ENCODE assay signal across 8 mouse cellular contexts in the genomic region with DNA sequence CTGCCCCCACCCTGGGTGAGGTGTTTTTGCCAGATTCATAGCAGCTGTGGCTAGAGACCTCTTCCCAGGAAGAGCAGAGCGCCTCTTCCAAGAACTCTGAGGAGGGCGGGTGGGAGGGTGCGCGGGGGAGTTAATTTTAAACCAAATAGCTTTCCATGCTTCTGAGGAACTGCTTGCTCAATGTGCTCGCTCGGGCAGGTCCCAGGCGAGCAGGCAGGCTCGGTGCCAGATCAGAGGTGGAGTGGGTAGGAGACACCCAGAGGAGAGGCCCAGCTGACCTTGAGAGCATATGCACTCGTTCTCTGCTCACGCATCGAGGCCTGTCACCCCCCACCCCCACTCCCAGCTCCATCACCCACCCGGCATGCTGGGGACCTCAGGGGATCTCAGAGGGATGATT. TPM values are rescaled to one million over a fixed set of nuclear protein-coding genes. Genes with fewer than 3 reads are reported as not detected.
A peak's percentile ranks its signal among the peaks of the same experiment; 100 is the strongest.
DNase-seq lines count a peak whose midpoint lies in the region; ATAC-seq lines count a peak whose summit lies in the region.

No protein-coding gene starts in this region.

- H3K4me1 ChIP-seq in brown adipose tissue, adult 24 weeks (ENCODE audit: control insufficient read depth, insufficient read depth, insufficient read length, low read length) = peaks cover 15% of the 10 kb centered on the region; the same call in 1 of the 2 replicates
- H3K4me1 ChIP-seq in heart, embryonic 16.5 days (ENCODE audit: control insufficient read depth, insufficient read depth, low read length) = peaks cover 43% of the 10 kb centered on the region
- H3K4me1 ChIP-seq in hindbrain, embryonic 11.5 days (replicated peaks; ENCODE audit: control insufficient read depth, insufficient read depth, low read length) = no peaks in the 10 kb centered on the region

- peak; percentile 83 for ATAC-seq in heart, embryonic 16.5 days (replicated peaks; ENCODE audit: extremely low read depth, insufficient read depth, low FRiP score)
- ATAC-seq in megakaryocyte-erythroid progenitor cell, adult 5-6 weeks (replicated peaks; ENCODE audit: low FRiP score, low TSS enrichment, poor library complexity, severe bottlenecking) = peak; percentile 21; the same call in 1 of the 2 replicates
- no peak for ATAC-seq in hindbrain, embryonic 11.5 days (ENCODE audit: low FRiP score)

- no peak overlapping the region for H3K4me3 ChIP-seq in brown adipose tissue, adult 24 weeks (ENCODE audit: insufficient read depth, low read depth, low read length)
- no peak overlapping the region for H3K4me3 ChIP-seq in heart, embryonic 16.5 days (ENCODE audit: low read length)
- no peak overlapping the region for H3K4me3 ChIP-seq in hindbrain, embryonic 11.5 days (ENCODE audit: low read depth, low read length)

- peak overlapping the region; percentile 64 for H3K9ac ChIP-seq in heart, embryonic 16.5 days (ENCODE audit: low read length)
- no peak overlapping the region for H3K9ac ChIP-seq in hindbrain, embryonic 11.5 days (ENCODE audit: low read depth, low read length)

- H3K4me2 ChIP-seq in heart, embryonic 16.5 days (ENCODE audit: low read depth, low read length) = peak overlapping the region; percentile 50
- no peak overlapping the region for H3K4me2 ChIP-seq in hindbrain, embryonic 11.5 days (replicated peaks; ENCODE audit: low read depth, low read length)

- H3K27me3 ChIP-seq in heart, embryonic 16.5 days (ENCODE audit: control insufficient read depth, insufficient read depth, low read length) = no peaks in the 10 kb centered on the region
- no peaks in the 10 kb centered on the region for H3K27me3 ChIP-seq in hindbrain, embryonic 11.5 days (ENCODE audit: control insufficient read depth, insufficient read depth, low read length)

- no peaks in the 10 kb centered on the region for H3K9me3 ChIP-seq in heart, embryonic 16.5 days (replicated peaks; ENCODE audit: control insufficient read depth, low read length)
- H3K9me3 ChIP-seq in hindbrain, embryonic 11.5 days (ENCODE audit: control insufficient read depth, low read length) = no peaks in the 10 kb centered on the region

- 19% methylated on average over 12 of the region's 12 CpGs for WGBS in heart, embryonic 16.5 days
- 57% methylated on average over 12 of the region's 12 CpGs for WGBS in hindbrain, embryonic 11.5 days

- H3K27ac ChIP-seq in brown adipose tissue, adult 24 weeks (replicated peaks; ENCODE audit: low read depth, low read length) = peak overlapping the region; percentile 63
- H3K27ac ChIP-seq in heart, embryonic 16.5 days (ENCODE audit: low read length) = peak overlapping the region; percentile 94
- H3K27ac ChIP-seq in hindbrain, embryonic 11.5 days (ENCODE audit: low read depth, low read length) = no peak overlapping the region

- DNase-seq in MN1 (ENCODE audit: low spot score) = peak; percentile 39
- DNase-seq in left cerebral cortex, adult 18-20 months (ENCODE audit: low spot score in 2 of 2) = peak; percentile 40 to 65
- no peak for DNase-seq in layer of hippocampus, postnatal 36 days
- DNase-seq in thymus, postnatal 25 days = no peak
- DNase-seq in hindbrain, embryonic 11.5 days (ENCODE audit: low spot score) = no peak

- H3K36me3 ChIP-seq in heart, embryonic 16.5 days (ENCODE audit: control insufficient read depth, insufficient read depth) = no peaks in the 10 kb centered on the region
- H3K36me3 ChIP-seq in hindbrain, embryonic 11.5 days (ENCODE audit: control insufficient read depth, insufficient read depth, low read length) = no peaks in the 10 kb centered on the region

RNA-seq across cellular contexts. Expression of a gene that starts 12.1 kb away (rescaled TPM):
- 23.1 and 44.9 TPM in 2 replicates for polyA plus RNA-seq in brown adipose tissue, adult 24 weeks (2012; ENCODE audit: insufficient read depth, insufficient read length, missing spikeins)
- 43.4 and 44.4 TPM in 2 replicates for polyA plus RNA-seq in heart, embryonic 16.5 days (2015; fragmentation: Nextera tagmentation; extraction: Ambion mirVana)
- 1 to 10 TPM; 6.9 to 9.1 TPM for total RNA-seq in left cerebral cortex, adult 18-20 months (2021)
- 2.9 and 9.3 TPM in 2 replicates for total RNA-seq in megakaryocyte-erythroid progenitor cell, adult 5-6 weeks (2014; fragmentation: Nextera tagmentation)
- total RNA-seq in megakaryocyte-erythroid progenitor cell, adult 5-6 weeks (2017) = 1.2 and 1.6 TPM in 2 replicates
- total RNA-seq in layer of hippocampus, postnatal 36 days (2021) = 1 to 10 TPM; 3.8 to 3.9 TPM
- 2.8 and 6.5 TPM in 2 replicates for polyA plus RNA-seq in hindbrain, embryonic 11.5 days (2014; fragmentation: Nextera tagmentation; extraction: Ambion mirVana)

RNA-seq across cellular contexts. Expression of a gene that starts 18.2 kb away (rescaled TPM):
- 18.4 and 23.6 TPM in 2 replicates for polyA plus RNA-seq in brown adipose tissue, adult 24 weeks (2012; ENCODE audit: insufficient read depth, insufficient read length, missing spikeins)
- polyA plus RNA-seq in heart, embryonic 16.5 days (2015; fragmentation: Nextera tagmentation; extraction: Ambion mirVana) = 11.4 and 13.1 TPM in 2 replicates
- 1 to 10 TPM; 3.3 to 4.3 TPM for total RNA-seq in left cerebral cortex, adult 18-20 months (2021)
- total RNA-seq in megakaryocyte-erythroid progenitor cell, adult 5-6 weeks (2014; fragmentation: Nextera tagmentation) = 26.8 and 34.0 TPM in 2 replicates
- 26.9 and 31.6 TPM in 2 replicates for total RNA-seq in megakaryocyte-erythroid progenitor cell, adult 5-6 weeks (2017)
- total RNA-seq in layer of hippocampus, postnatal 36 days (2021) = 1 to 10 TPM; 1.6 to 2.9 TPM
- 2.6 and 3.4 TPM in 2 replicates for polyA plus RNA-seq in hindbrain, embryonic 11.5 days (2014; fragmentation: Nextera tagmentation; extraction: Ambion mirVana)

RNA-seq across cellular contexts. Expression of a gene that starts 30.3 kb away (rescaled TPM):
- polyA plus RNA-seq in brown adipose tissue, adult 24 weeks (2012; ENCODE audit: insufficient read depth, insufficient read length, missing spikeins) = 52.8 and 58.3 TPM in 2 replicates
- polyA plus RNA-seq in heart, embryonic 16.5 days (2015; fragmentation: Nextera tagmentation; extraction: Ambion mirVana) = 10.2 and 14.4 TPM in 2 replicates
- total RNA-seq in left cerebral cortex, adult 18-20 months (2021) = 10 to 100 TPM; 14.7 to 16.8 TPM
- 5.8 and 18.8 TPM in 2 replicates for total RNA-seq in megakaryocyte-erythroid progenitor cell, adult 5-6 weeks (2014; fragmentation: Nextera tagmentation)
- 4.9 and 9.0 TPM in 2 replicates for total RNA-seq in megakaryocyte-erythroid progenitor cell, adult 5-6 weeks (2017)
- 10 to 100 TPM; 17.2 to 19.5 TPM for total RNA-seq in layer of hippocampus, postnatal 36 days (2021)
- 9.7 and 10.8 TPM in 2 replicates for polyA plus RNA-seq in hindbrain, embryonic 11.5 days (2014; fragmentation: Nextera tagmentation; extraction: Ambion mirVana)

RNA-seq across cellular contexts. Expression of a gene that starts 32.5 kb away (rescaled TPM):
- 8.8 and 22.5 TPM in 2 replicates for polyA plus RNA-seq in brown adipose tissue, adult 24 weeks (2012; ENCODE audit: insufficient read depth, insufficient read length, missing spikeins)
- polyA plus RNA-seq in heart, embryonic 16.5 days (2015; fragmentation: Nextera tagmentation; extraction: Ambion mirVana) = 1.2 and 1.5 TPM in 2 replicates
- 1 to 10 TPM; 4.1 to 4.2 TPM for total RNA-seq in left cerebral cortex, adult 18-20 months (2021)
- total RNA-seq in megakaryocyte-erythroid progenitor cell, adult 5-6 weeks (2014; fragmentation: Nextera tagmentation) = not detected in 2 replicates
- 0.47 TPM in 1 of 2 replicates, not detected in the other for total RNA-seq in megakaryocyte-erythroid progenitor cell, adult 5-6 weeks (2017)
- 1 to 10 TPM; 1.5 to 1.9 TPM for total RNA-seq in layer of hippocampus, postnatal 36 days (2021)
- 1.6 and 1.9 TPM in 2 replicates for polyA plus RNA-seq in hindbrain, embryonic 11.5 days (2014; fragmentation: Nextera tagmentation; extraction: Ambion mirVana)

Comparison
In these comparisons a context has a peak if more than half of its experiments do, and no peak if none do; other contexts are left out.
1. DNase-seq: peak in MN1 (single experiment) and left cerebral cortex, adult 18-20 months (2 of 2); none in layer of hippocampus, postnatal 36 days (0 of 2), thymus, postnatal 25 days (single experiment) and hindbrain, embryonic 11.5 days (single experiment).
2. RNA of a gene that starts 18.2 kb away (total RNA-seq): 26.8 to 34.0 TPM in megakaryocyte-erythroid progenitor cell, adult 5-6 weeks; 3.3 to 4.3 TPM in left cerebral cortex, adult 18-20 months and 1.6 to 2.9 TPM in layer of hippocampus, postnatal 36 days; every median in the first group is over 4 times any median in the second.